In the genomic region with DNA sequence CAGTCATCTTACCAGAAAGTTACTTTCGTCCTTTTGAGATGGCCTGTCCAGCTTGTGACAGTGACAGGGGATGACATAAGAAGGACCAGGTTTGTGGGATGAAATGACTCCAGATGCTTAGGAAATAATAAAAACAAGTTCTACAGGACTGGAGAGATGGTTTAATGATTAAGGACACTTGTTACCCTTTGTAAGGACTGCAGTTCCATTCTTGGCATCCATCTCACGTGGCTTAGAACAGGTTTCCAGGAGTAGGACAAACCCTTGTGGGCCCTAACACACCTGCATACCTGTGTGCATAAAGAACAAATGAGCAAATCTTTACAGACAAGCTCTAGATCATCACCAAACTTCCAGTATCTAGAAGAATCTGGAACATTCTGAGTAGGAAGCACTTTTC, we compare ENCODE assay signal across 16 mouse cellular contexts.
"Had no signal": no experiment of that assay in that cellular context is flagged by ENCODE, and none has a peak within 500 bp of the region (broad histone marks: within the 10 kb centered on the region; RNA-seq: fewer than 3 reads in every experiment).

No protein-coding gene starts in this region.

- DNase-seq: liver, postnatal 0 days; lung, adult 2 months; lung, postnatal 10 days; right cerebral cortex, postnatal 14 days; thymus, adult 2 months; thymus, postnatal 25 days; thymus, postnatal 4 days had no signal

- H3K27ac ChIP-seq: lung, embryonic 15.5 days; macrophage; midbrain, embryonic 13.5 days; midbrain, embryonic 15.5 days; neural tube, embryonic 12.5 days; stomach, embryonic 15.5 days; stomach, postnatal 0 days had no signal

- H3K4me2 ChIP-seq: lung, embryonic 15.5 days; midbrain, embryonic 11.5 days; midbrain, embryonic 13.5 days; midbrain, embryonic 15.5 days; neural tube, embryonic 12.5 days; stomach, embryonic 15.5 days had no signal

- H3K36me3 ChIP-seq: lung, embryonic 15.5 days; midbrain, embryonic 13.5 days; midbrain, embryonic 15.5 days; neural tube, embryonic 12.5 days; stomach, embryonic 15.5 days had no signal

- H3K27me3 ChIP-seq: lung, embryonic 15.5 days; megakaryocyte, embryonic 14.5 days; midbrain, embryonic 15.5 days; neural tube, embryonic 12.5 days; stomach, embryonic 15.5 days had no signal

- H3K9ac ChIP-seq: liver, postnatal 0 days; lung, embryonic 15.5 days; midbrain, embryonic 13.5 days; midbrain, embryonic 15.5 days; neural tube, embryonic 12.5 days; stomach, embryonic 15.5 days had no signal

- H3K9me3 ChIP-seq: lung, embryonic 15.5 days; midbrain, embryonic 13.5 days; midbrain, embryonic 15.5 days; neural tube, embryonic 12.5 days; stomach, embryonic 15.5 days had no signal

- H3K4me3 ChIP-seq: lung, embryonic 15.5 days; megakaryocyte, embryonic 14.5 days; midbrain, embryonic 13.5 days; midbrain, embryonic 15.5 days; neural tube, embryonic 12.5 days; stomach, embryonic 15.5 days had no signal

- ATAC-seq: midbrain, embryonic 13.5 days; midbrain, embryonic 15.5 days had no signal

- H3K4me1 ChIP-seq: lung, embryonic 15.5 days; megakaryocyte, embryonic 14.5 days; midbrain, embryonic 13.5 days; midbrain, embryonic 15.5 days; neural tube, embryonic 12.5 days; stomach, embryonic 15.5 days had no signal
